Mouse (Mus musculus) thymus, adult 2 months (tissue): ENCODE data around the gene Klhl35.

ENCODE experiments used
- CTCF ChIP-seq: fragments of 200-500 bp; IDR thresholded peaks from 2 replicates; pipeline ENCODE4 v1.5.1; 2012; ENCODE audit warnings: mild to moderate bottlenecking, control low read depth, low read length, moderate library complexity, borderline replicate concordance; ENCODE audit not compliant: control insufficient read depth, poor library complexity, insufficient read depth; ENCODE audit errors: extremely low read depth
- POLR2A ChIP-seq: fragments of 200-500 bp; IDR thresholded peaks from 2 replicates; pipeline ENCODE4 v1.6.1; 2012; ENCODE audit warnings: mild to moderate bottlenecking, low read length, control low read depth, moderate library complexity; ENCODE audit not compliant: control insufficient read depth, poor library complexity, insufficient read depth; ENCODE audit errors: extremely low read depth

DNA sequence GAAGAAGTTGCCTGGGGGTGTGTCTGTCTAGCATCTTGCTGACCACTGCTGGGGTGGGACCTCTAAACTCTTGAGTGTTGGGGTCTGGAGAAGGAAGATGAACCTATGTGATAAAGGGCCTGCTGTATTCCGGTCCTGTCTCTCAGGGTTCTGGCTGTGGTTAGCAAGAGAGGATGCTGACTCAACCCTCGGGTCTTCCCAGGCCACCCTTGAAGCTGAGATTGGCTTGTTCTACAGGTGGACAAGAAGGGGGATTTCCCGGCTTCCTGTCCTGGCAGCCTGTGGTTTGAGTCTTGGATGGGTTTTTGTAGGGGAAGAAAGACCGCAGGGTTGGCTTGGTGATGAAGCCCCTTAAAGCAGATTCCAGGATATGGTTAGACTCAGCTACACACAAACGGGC, 37.0 kb upstream of the Klhl35 start:
- TF ChIP-seq CTCF (no peak), POLR2A (no peak)
